Mouse (Mus musculus): ENCODE measurements around the gene Dnah12.
"Not testable (repeated sequence)": the region's sequence is repeated elsewhere in the genome, so short reads cannot be mapped to it uniquely, and the experiment has no call there.

Dnah12 gene

DNA sequence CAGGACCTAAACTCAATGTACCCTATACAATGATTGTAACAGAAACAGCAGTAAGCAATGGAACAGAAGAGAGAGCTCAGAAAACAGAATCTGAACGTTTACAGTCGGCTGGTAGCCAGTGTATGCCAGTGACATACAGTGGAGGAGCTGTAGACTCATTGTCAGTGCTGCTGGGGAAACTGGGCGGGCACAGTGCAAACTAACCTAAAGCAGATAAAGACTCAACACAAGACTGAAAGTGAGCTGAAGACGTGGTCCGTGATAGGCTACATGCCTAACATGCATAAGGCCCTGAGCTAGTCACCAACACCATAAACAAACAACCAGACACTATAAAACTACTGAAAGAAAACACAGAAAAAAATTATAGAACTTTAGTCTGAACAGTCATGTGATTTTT, 188.6 kb downstream of the Dnah12 start:
- CTCF ChIA-PET, result no interaction called here

DNA sequence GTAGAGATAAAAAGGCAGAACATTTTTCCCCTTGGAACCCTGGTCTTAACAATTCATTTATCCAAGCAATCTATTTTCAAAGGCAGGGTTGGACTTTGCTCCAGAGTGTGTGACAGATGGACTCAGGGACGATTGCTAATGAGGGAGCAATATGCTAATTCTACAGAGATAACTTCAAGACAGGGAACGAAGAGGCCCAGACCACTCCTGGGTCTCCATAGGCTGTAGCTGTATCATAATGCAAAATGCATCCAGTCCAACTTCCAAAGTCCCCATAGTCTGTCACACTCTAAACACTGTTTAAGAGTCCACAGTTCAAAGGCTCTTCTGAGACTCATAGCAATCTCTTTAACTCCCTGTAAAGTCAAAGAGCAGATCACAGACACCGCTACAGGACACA, 194.2 kb downstream of the Dnah12 start:
- CTCF ChIA-PET, result no interaction called here

DNA sequence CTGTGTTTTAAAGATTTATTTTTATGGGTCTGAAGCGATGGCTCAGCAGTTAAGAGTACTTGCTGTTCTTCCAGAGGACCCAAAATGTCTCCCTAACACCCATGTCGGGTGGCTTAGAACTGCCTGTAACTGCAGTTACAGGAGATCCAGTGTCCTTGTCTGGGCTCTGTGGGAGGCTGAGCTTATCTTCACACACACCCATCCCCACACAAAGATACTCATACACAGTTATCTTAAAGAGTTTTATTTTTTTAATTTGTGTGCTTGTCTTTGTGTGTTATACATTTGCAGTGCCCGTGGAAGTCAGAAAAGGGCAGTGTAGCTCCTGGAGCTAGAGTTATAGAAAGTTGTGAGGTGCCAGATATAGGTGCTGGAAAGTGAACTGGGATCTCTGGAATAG, 197.7 kb downstream of the Dnah12 start:
- CTCF ChIA-PET, result no interaction called here

DNA sequence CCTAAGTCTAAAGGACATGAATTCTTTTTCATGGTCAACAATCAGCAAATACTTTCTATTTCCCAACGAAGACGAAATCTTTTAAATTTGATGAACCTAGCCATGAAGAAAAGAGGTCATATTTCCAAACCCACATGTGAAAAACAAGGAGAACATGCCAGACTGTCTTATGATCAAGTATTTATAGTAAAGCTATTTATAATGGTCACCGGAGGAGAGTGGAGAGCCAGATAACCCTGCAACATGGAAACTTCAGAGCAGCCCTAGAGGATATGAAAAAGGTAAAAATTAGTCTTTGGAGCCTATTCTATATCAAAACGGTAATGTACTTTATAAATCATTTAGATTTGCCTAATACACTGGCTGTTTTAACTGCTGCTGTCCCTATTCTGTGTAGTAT, 201.3 kb downstream of the Dnah12 start, which contains the start of gene Asb14:
Gene Asb14, plus strand, starts transcription at position 166 of the 400 bp plus-strand sequence.
- CTCF ChIA-PET, result no interaction called here

DNA sequence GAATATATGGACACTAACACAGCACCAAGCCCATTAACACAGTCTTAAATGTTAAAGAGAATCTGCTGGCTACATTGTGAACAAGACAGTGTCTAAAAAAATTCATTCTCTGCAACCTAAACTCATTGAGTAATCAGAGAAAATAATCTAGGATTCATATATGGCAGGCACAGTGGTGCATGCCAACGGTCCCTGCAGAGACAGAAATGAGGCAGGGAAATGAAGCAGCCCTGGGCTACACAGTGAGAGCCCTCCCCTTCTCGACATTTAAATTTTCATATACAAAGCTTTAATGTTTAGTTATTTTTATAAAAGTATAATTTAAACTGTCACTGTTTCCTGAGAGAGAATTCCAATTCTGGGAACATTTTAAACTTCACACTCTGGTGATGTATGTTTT, 206.4 kb downstream of the Dnah12 start:
- CTCF ChIA-PET, result no interaction called here

DNA sequence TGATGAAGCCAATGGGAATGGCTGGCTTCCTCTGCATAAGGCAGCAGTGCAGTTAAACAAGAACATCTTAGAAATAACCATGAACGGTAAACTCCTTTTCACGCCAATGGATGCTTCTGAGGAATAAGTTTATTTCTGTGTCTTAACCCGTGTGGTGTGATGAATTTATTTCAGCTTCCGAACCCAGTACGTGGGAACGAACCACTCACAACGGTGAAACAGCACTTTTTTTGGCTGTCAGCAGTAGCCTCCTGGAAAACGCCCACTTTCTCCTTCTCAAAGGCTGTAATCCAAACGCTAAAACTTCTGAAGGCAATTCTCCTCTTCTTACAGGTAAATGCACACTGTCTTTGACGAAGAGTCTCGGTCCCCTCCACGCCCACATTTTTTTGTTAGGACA, 207.8 kb downstream of the Dnah12 start:
- CTCF ChIA-PET, result no interaction called here

DNA sequence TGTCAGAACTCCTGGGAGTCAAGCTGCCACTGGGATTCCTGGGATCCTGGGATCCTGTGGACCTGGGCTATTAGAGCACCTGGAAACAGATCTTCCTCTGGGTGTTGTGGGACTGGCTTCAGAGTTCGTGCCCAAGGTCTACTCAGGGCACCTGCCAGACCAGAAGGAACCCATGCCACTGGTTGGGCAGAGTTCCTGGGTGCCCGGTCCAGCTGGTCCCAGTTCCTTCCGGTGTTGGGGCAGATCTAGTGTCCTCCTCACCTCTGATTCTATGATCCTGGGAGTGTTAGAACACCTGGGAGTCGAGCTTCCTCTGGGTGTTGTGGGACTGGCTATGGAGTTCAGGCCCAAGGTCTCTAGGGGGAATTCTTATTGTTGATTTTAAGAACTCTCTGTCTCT, 214.3 kb downstream of the Dnah12 start:
- CTCF ChIA-PET, result no interaction called here

DNA sequence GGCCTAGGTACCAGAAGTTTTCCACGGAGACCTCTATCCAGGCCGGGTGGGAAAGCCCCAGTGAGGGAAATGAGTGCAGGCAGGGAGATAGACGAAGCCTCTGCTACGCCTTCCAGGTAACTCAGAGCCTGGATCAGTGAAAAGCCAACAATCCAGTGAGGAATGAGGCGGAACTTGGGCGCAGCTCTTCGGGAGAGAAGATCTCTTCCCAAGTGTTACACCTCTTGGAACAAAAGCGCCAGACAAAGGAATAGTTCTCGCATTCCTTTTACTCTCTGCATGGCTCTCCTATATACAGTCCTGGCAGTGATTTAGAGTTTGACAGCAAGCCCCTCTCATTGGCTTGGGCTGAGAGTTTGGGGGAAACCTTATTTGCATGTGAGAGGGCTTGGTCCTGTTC, 217.4 kb downstream of the Dnah12 start:
- CTCF ChIA-PET, result not testable (repeated sequence)

DNA sequence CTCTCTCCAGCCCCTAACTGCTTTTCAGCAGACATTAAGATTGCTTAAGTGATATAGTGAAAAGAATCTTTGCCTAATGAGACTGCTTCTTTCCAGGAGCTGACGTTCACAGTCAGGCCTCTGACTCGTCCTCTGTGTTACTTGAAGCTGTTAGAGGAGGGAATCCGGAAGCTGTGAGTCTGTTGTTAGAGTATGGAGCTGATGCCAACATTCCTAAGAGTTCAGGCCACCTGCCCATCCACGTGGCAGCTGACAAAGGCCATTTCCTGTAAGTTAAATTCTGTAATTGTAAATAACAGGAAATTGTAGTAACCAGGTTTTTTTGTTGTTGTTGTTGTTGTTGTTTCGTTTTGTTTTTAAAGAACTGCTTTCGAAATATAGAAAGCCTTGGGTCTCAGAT, 218.1 kb downstream of the Dnah12 start:
- CTCF ChIA-PET, result no interaction called here

DNA sequence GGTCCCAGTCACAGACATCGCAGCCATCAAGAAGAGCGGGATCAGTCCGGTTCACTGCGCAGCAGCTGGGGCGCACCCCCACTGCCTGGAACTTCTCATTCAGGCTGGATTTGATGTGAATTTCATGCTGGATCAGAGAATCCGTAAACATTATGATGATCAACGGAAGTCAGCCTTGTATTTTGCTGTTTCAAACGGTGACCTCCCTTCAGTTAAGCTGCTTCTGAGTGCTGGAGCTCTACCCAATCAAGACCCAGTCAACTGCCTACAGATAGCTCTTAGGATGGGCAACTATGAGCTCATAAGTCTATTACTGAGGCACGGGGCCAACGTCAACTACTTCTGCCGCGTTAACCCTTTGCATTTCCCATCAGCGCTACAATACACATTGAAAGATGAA, 218.8 kb downstream of the Dnah12 start:
- CTCF ChIA-PET, result no interaction called here

DNA sequence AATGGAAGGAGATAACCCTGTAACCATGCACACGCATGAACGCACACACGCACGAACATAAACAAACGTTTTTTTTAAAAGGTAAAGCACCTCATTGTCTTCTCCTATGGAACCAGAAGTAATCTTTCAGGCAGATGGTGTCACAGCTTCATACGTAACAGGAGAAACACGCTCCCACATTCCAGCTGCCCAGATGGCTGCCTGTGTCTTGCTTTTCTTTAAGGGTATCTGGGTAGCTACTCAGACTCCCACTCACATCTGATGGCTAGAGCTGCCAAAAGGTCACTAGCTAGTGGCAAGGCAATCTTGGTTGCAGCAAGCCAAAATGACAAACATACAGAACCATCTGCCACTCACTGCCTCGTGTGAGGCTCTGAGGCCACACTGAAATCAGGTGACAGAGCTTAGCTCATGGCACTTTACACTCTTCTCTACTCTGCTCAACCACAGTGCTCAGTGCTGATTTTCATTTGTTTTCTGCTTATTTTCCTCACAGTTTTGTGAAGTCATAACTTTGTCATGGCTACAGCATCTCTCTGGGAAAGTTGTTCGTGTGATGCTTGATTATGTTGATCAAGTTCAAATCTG, 220.7 kb downstream of the Dnah12 start:
- CTCF ChIA-PET, result no interaction called here

DNA sequence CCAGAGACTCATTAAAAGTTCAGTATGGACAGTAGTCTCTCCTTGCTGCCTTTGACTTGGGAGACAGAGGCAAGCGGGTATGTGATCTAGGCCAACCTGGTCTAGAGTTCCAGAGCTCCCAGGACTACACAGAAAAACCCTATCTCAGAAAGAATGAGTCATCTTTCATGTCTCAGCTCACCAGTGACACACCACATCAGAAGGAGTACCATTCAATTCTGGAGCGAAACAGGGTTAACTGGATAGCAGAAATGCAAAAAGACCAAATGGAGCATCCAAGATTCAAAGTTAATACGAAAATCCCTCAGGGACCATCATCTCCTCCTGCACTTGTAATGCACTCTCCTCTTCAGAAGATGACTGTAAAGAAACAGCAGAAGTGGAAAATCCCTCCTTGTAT, 226.2 kb downstream of the Dnah12 start:
- CTCF ChIA-PET, result no interaction called here

DNA sequence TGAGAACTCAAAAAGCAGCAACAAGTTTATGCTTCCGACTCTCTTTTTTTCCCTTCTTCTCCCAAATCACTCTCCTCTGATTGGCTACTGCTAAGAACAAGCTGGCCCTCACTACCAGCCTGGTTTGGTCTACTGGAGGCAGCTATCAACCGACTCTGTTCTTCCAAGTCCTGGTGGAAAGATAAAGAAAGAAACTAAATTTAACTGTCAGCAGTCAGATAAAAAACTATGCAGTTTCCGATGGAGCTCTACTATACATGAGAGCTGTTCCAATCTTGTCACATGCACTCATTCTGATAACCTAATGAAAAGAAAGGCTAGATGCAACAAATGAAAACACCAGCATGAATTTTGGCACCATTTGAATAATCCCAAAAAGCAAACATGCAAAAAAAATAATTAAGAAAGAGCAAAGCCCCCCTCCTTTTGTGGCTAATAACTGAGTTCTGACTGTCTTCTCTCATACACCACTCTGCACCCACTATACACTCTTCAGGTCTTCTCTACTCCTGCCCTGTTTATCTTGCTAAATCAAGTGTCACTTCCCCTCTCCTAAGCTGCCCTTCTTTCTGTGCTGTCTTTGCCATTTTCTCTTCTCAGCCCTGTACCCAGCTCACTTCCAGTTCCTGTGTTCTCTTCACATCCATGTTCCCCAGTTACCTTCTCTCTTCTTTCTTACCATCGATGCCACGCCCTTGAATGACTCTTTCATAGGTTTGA, 230.8 kb downstream of the Dnah12 start:
- CTCF ChIA-PET, result no interaction called here

DNA sequence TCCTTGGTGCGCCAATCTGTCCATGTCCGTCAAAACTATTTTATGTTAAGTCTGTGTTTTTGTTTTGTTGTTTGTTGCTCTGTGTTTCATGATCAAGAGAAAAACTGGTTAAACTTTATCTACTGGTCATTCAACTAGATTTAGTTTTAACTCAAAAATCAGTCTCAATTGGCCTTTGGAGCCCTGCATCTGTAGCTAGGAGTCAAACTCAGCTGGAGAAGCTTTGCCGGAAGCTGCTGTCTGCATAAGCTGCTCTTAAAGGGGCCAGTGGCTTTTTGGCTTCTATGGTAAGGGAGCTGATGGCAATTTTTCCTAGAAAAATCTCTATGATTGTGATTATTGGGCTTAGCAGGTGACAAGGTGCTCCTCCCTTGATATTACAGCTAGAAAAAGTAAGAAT, 241.8 kb downstream of the Dnah12 start:
- CTCF ChIA-PET, result no interaction called here

DNA sequence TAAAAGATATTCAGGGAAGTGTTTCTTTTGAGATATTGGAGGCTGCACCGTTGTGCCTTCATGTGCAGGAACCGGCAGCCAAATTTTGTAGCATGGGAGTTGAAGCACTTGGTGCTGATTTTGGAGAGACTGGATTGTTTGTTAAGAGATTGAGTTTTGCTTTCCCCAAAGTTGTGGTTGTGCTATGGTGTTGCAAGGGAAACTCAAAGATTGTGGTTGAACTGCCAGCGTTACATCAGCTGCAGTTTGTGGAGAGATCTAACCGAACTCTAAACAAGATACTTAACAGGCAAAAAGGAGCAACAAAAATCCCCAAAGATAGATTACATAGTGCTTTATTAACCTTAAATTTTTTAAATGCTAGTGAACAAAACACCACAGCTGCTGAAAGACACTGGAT, 242.5 kb downstream of the Dnah12 start:
- CTCF ChIA-PET, result no interaction called here

All from spleen, embryonic (tissue).